Mouse (Mus musculus) small intestine, adult 2 months (tissue): Measurements from ENCODE around the gene Exoc3.

Experiments
- CTCF ChIP-seq: fragments of 200-500 bp; IDR thresholded peaks from 2 replicates; pipeline ENCODE4 v1.5.1; 2012; ENCODE audit warnings: low read depth, mild to moderate bottlenecking, control low read depth, inconsistent platforms, low read length, moderate library complexity, mixed read lengths; ENCODE audit not compliant: insufficient replicate concordance, insufficient read length; ENCODE audit errors: extremely low read depth
- POLR2A ChIP-seq: fragments of 200-500 bp; IDR thresholded peaks from 2 replicates; pipeline ENCODE4 v1.6.1; 2012; ENCODE audit warnings: low read depth, mild to moderate bottlenecking, control low read depth, inconsistent platforms, low read length, moderate library complexity

- TF ChIP-seq CTCF (no peak), POLR2A (no peak)
Observed at GRCm38 (mm10) chr13:74192613-74193012, 15.9 kb downstream of the Exoc3 start.
